Mouse (Mus musculus): ENCODE measurements around the gene Brpf1.

GRCm38 (mm10) chr6:113286316-113286715, 20.6 kb upstream of the Brpf1 start:
- TF ChIP-seq POLR2A (IDR thresholded peaks at IDR 0.05; ENCODE audit: low read depth, low read length): no peak
- TF ChIP-seq CTCF (IDR thresholded peaks at IDR 0.05; ENCODE audit: extremely low read depth, insufficient read depth, insufficient read length, insufficient replicate concordance): no peak
